Mouse (Mus musculus) MEL (cell line): ENCODE data around the gene Tox2. TPM values are rescaled to one million over a fixed set of nuclear protein-coding genes. Genes with fewer than 3 reads are reported as not detected.

Experiments used
- DNase-seq: peaks from one replicate; pipeline ENCODE4 v3.0.0; 2011; ENCODE audit warnings: low read depth, low spot score
- H3K27ac ChIP-seq: 2 replicates; pipeline ENCODE4 v1.5.1; 2012; ENCODE audit warnings: low read depth, mild to moderate bottlenecking, control low read depth, low read length, moderate library complexity; ENCODE audit not compliant: control insufficient read depth
- H3K27me3 ChIP-seq, 2 experiments: fragments of 150-350 bp in 1 of 2; sonication (generic) in 1 of 2; 2 replicates each; pipeline ENCODE4 v1.6.1; 2012; ENCODE audit warnings: low read length in 2 of 2, mild to moderate bottlenecking in 2 of 2, improper control_type of control experiment in 1 of 2, moderate library complexity in 1 of 2; ENCODE audit not compliant: insufficient read depth in 2 of 2, control insufficient read depth in 1 of 2
- H3K36me3 ChIP-seq, 2 experiments: 2 replicates each; pipeline ENCODE4 v1.6.1; 2012 to 2014; ENCODE audit warnings: low read length in 2 of 2, improper control_type of control experiment in 1 of 2, inconsistent platforms in 1 of 2, mild to moderate bottlenecking in 1 of 2; ENCODE audit not compliant: insufficient read depth in 2 of 2, control insufficient read depth in 1 of 2
- H3K4me1 ChIP-seq, 2 experiments: fragments of 150-350 bp in 1 of 2; sonication (generic) in 1 of 2; 2 replicates each; pipeline ENCODE4 v1.6.1; 2012; ENCODE audit warnings: low read length in 2 of 2, improper control_type of control experiment in 1 of 2, mild to moderate bottlenecking in 1 of 2; ENCODE audit not compliant: insufficient read depth in 2 of 2, control insufficient read depth in 1 of 2
- H3K4me3 ChIP-seq, 2 experiments: fragments of 150-350 bp in 1 of 2; sonication (generic) in 1 of 2; 2 replicates each; pipeline ENCODE4 v1.5.1; 2012; ENCODE audit warnings: low read depth in 2 of 2, low read length in 2 of 2, mild to moderate bottlenecking in 2 of 2, moderate library complexity in 2 of 2, control low read depth in 1 of 2, improper control_type of control experiment in 1 of 2; ENCODE audit not compliant: control insufficient read depth in 1 of 2, insufficient read depth in 1 of 2
- H3K79me2 ChIP-seq: 2 replicates; pipeline ENCODE4 v1.6.1; 2012; ENCODE audit warnings: mild to moderate bottlenecking, low read length, moderate library complexity; ENCODE audit not compliant: control insufficient read depth, poor library complexity, insufficient read depth
- H3K9ac ChIP-seq: 2 replicates; pipeline ENCODE4 v1.6.1; 2012; ENCODE audit warnings: low read depth, mild to moderate bottlenecking, control low read depth, low read length, moderate library complexity; ENCODE audit not compliant: control insufficient read depth, poor library complexity, severe bottlenecking
- H3K9me3 ChIP-seq: fragments of 150-350 bp; sonication (generic); replicated peaks from 2 replicates; pipeline ENCODE4 v1.6.1; 2012; ENCODE audit warnings: mild to moderate bottlenecking, low read length, improper control_type of control experiment, moderate library complexity; ENCODE audit not compliant: insufficient read depth
- CHD1 ChIP-seq: IDR thresholded peaks from 2 replicates; pipeline ENCODE4 v1.6.1; 2012; ENCODE audit warnings: low read depth, mild to moderate bottlenecking, inconsistent platforms, low read length, improper control_type of control experiment
- CTCF ChIP-seq, 3 experiments: IDR thresholded peaks in 2 of 3; conservative IDR thresholded peaks in 1 of 3; 2 replicates each; pipeline ENCODE4 v1.5.1; 2011 to 2012; ENCODE audit warnings: low read length in 3 of 3, low read depth in 2 of 3, mild to moderate bottlenecking in 2 of 3, improper control_type of control experiment in 1 of 3, inconsistent platforms in 1 of 3, mixed read lengths in 1 of 3, moderate library complexity in 1 of 3; ENCODE audit not compliant: control insufficient read depth in 1 of 3, insufficient read depth in 1 of 3, poor library complexity in 1 of 3, severe bottlenecking in 1 of 3
- E2F4 ChIP-seq: IDR thresholded peaks from 2 replicates; pipeline ENCODE4 v1.6.1; 2011; ENCODE audit warnings: low read depth, low read length, improper control_type of control experiment, borderline replicate concordance
- ELF1 ChIP-seq: IDR thresholded peaks from 2 replicates; pipeline ENCODE4 v1.6.1; 2014; ENCODE audit warnings: low read depth, mild to moderate bottlenecking, inconsistent platforms, low read length, improper control_type of control experiment, moderate library complexity
- ETS1 ChIP-seq: IDR thresholded peaks from 2 replicates; pipeline ENCODE4 v1.6.1; 2012; ENCODE audit warnings: low read depth, mild to moderate bottlenecking, inconsistent platforms, low read length, improper control_type of control experiment, moderate library complexity
- GABPA ChIP-seq: IDR thresholded peaks from 2 replicates; pipeline ENCODE4 v1.6.1; 2012; ENCODE audit warnings: low read depth, mild to moderate bottlenecking, inconsistent platforms, low read length, improper control_type of control experiment, moderate library complexity
- MAX ChIP-seq: IDR thresholded peaks from 2 replicates; pipeline ENCODE4 v1.6.1; 2011; ENCODE audit warnings: low read length, improper control_type of control experiment
- MEF2A ChIP-seq: IDR thresholded peaks from 2 replicates; pipeline ENCODE4 v1.6.1; 2014; ENCODE audit warnings: low read depth, mild to moderate bottlenecking, inconsistent platforms, low read length, improper control_type of control experiment; ENCODE audit not compliant: poor library complexity, insufficient replicate concordance, severe bottlenecking; ENCODE audit errors: extremely low read depth
- MYB ChIP-seq: IDR thresholded peaks from 2 replicates; pipeline ENCODE4 v1.6.1; 2011; ENCODE audit warnings: mild to moderate bottlenecking, low read depth, low read length, improper control_type of control experiment
- NRF1 ChIP-seq: IDR thresholded peaks from 2 replicates; pipeline ENCODE4 v1.6.1; 2014; ENCODE audit warnings: low read depth, mild to moderate bottlenecking, inconsistent platforms, low read length, improper control_type of control experiment, moderate library complexity; ENCODE audit not compliant: poor library complexity, insufficient read depth, severe bottlenecking
- POLR2AphosphoS2 ChIP-seq: IDR thresholded peaks from 2 replicates; pipeline ENCODE4 v1.6.1; 2011; ENCODE audit warnings: low read length, improper control_type of control experiment
- POLR2AphosphoS5 ChIP-seq: IDR thresholded peaks from 2 replicates; pipeline ENCODE4 v1.6.1; 2012; ENCODE audit warnings: low read depth, borderline replicate concordance, mild to moderate bottlenecking, inconsistent platforms, low read length, moderate library complexity, mixed read lengths
- SIN3A ChIP-seq: IDR thresholded peaks from 2 replicates; pipeline ENCODE4 v1.6.1; 2012; ENCODE audit warnings: low read length, improper control_type of control experiment, inconsistent platforms
- SMC3 ChIP-seq: IDR thresholded peaks from 2 replicates; pipeline ENCODE4 v1.6.1; 2011; ENCODE audit warnings: low read depth, low read length, improper control_type of control experiment
- TAL1 ChIP-seq: IDR thresholded peaks from 2 replicates; pipeline ENCODE4 v1.6.1; 2012; ENCODE audit warnings: mild to moderate bottlenecking, inconsistent platforms, low read length, moderate library complexity, mixed read lengths
- TBP ChIP-seq: IDR thresholded peaks from 2 replicates; pipeline ENCODE4 v1.8.0; 2011; ENCODE audit warnings: low read depth, low read length, improper control_type of control experiment
- USF1 ChIP-seq: IDR thresholded peaks from 2 replicates; pipeline ENCODE4 v1.6.1; 2014; ENCODE audit warnings: low read depth, mild to moderate bottlenecking, inconsistent platforms, low read length, improper control_type of control experiment, moderate library complexity
- USF2 ChIP-seq, 2 experiments: IDR thresholded peaks; 2 replicates each; pipeline ENCODE4 v1.6.1; 2011 to 2012; ENCODE audit warnings: improper control_type of control experiment in 2 of 2, low read length in 2 of 2, borderline replicate concordance in 1 of 2, inconsistent platforms in 1 of 2, low read depth in 1 of 2, mild to moderate bottlenecking in 1 of 2; ENCODE audit not compliant: insufficient read depth in 1 of 2
- ZC3H11A ChIP-seq: IDR thresholded peaks from 2 replicates; pipeline ENCODE4 v1.6.1; 2012; ENCODE audit warnings: low read depth, mild to moderate bottlenecking, inconsistent platforms, low read length, improper control_type of control experiment
- ZKSCAN1 ChIP-seq: IDR thresholded peaks from 2 replicates; pipeline ENCODE4 v1.6.1; 2012; ENCODE audit warnings: low read depth, mild to moderate bottlenecking, inconsistent platforms, low read length, improper control_type of control experiment, moderate library complexity
- ZMIZ1 ChIP-seq: IDR thresholded peaks from 2 replicates; pipeline ENCODE4 v1.6.1; 2012; ENCODE audit warnings: low read depth, mild to moderate bottlenecking, inconsistent platforms, low read length, improper control_type of control experiment, moderate library complexity
- polyA plus RNA-seq, 2 experiments: library from polyadenylated mRNA; stranded (reverse) in 1 of 2; unstranded in 1 of 2; fragments of >175 nt in 1 of 2; fragments of >200 nt in 1 of 2; gene quantifications; 2 replicates each; pipeline versions ENCODE4 v1.2.1 to v1.2.4; 2012; ENCODE audit warnings: low replicate concordance in 2 of 2, low read depth in 1 of 2; ENCODE audit not compliant: insufficient read length in 2 of 2, insufficient read depth in 1 of 2, missing spikeins in 1 of 2
- total RNA-seq: library from RNA; depleted of rRNA; stranded (reverse); fragments of 300-350 nt; gene quantifications from 2 replicates; pipeline ENCODE4 v1.2.3, GENCODE M21; 2012

Gene Tox2
- total and polyA plus RNA-seq, 3 experiments, result not detected

DNA sequence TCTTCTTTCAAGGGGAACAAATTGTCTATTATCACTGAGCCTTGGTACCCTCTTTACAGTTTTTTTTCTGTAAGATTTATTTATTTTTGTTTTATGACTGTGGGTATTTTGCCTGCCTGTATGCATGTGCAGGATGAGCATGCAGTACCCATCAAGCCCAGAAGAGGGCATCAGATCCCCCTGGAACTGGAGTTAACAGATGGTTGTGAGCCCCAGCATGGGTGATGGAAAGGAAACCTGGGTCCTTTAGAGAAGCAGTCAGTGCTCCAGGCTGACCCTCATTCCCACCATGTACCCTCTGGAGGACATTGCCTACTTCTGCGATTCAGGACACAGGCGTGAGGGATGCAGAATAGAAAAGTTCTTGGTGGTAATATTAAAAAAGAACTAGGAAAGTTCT, 4.4 kb downstream of the Tox2 start (continued):
- no peak for TF ChIP-seq GABPA

DNA sequence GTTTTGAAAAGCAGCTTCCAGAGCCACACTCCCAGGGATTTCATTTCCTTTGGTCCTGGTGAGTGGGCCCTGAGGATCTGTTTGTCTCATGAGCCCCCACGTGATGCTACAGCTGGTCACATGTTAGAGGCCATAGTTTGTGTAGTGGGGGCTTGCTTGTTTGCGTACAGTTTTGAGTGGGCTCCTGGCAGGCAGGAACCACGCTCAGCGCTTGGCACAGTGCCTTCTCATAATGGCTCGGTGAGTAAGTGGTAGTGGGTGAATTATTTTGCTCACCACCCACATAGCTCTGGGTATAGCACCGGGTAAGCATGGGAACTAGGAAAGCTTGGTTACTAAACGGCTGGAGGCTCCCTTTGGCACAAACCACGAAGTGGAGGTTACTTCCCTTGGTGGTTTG, 6.2 kb downstream of the Tox2 start:
- Histone ChIP-seq H3K27ac (no peak overlapping the region), H3K4me3 (no peak overlapping the region), H3K4me1 (no peaks in the 10 kb centered on the region), H3K36me3 (no peaks in the 10 kb centered on the region), H3K27me3 (no peaks in the 10 kb centered on the region), H3K9me3 (no peaks in the 10 kb centered on the region), H3K9ac (no peak overlapping the region), H3K79me2 (no peaks in the 10 kb centered on the region)
- no peak for DNase-seq
- TF ChIP-seq SIN3A, result no peak
- TF ChIP-seq ELF1, result no peak
- TF ChIP-seq MAX, result no peak
- no peak for TF ChIP-seq ZC3H11A
- no peak for TF ChIP-seq ZKSCAN1
- no peak for TF ChIP-seq USF1
- no peak for TF ChIP-seq NRF1

DNA sequence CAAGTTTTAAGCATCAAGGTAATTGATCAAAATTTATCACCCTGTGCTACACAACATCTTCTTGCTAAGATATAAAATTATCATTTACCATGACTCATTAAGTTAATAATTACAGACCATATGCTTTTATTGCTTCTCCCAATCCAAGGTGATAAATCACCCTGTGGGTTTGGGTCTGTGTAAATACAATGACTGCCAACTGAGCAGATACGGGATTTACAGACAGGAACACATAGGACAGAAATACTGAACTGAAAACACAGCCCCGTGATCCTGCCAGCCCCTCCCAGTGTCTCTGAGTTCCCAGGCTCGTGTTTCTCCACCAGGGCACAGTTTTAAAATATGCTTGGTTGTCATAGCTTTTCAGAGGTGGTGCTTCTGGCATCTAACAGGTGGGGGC, 10.2 kb downstream of the Tox2 start:
- Histone ChIP-seq H3K36me3 (no peaks in the 10 kb centered on the region), H3K9ac (no peak overlapping the region), H3K4me3 (no peak overlapping the region), H3K27ac (no peak overlapping the region), H3K27me3 (no peaks in the 10 kb centered on the region)
- no peak for DNase-seq
- TF ChIP-seq TAL1 (no peak), CTCF (IDR thresholded peaks at IDR 0.05 in 2 of 3, conservative IDR thresholded peaks at IDR 0.05 in 1 of 3; ENCODE audit: control insufficient read depth in 1 of 3, insufficient read depth in 1 of 3, low read depth in 2 of 3, low read length in 3 of 3, poor library complexity in 1 of 3, severe bottlenecking in 1 of 3) (no peak), USF2 (IDR thresholded peaks at IDR 0.05; ENCODE audit: borderline replicate concordance in 1 of 2, insufficient read depth in 1 of 2, low read depth in 1 of 2, low read length in 2 of 2) (no peak), POLR2AphosphoS2 (no peak), POLR2AphosphoS5 (no peak), ZMIZ1 (no peak), SIN3A (no peak), ELF1 (no peak), CHD1 (no peak), E2F4 (no peak), ETS1 (no peak), MEF2A (no peak), MYB (no peak), SMC3 (no peak), NRF1 (no peak), TBP (no peak), ZKSCAN1 (no peak)
- TF ChIP-seq, all 39 proteins: peak for 0
- Histone ChIP-seq H3K79me2 (no peaks in the 10 kb centered on the region), H3K9me3 (no peaks in the 10 kb centered on the region), H3K4me1 (no peaks in the 10 kb centered on the region)
